Mouse (Mus musculus): ENCODE data around the gene Prss32. TPM values are rescaled to one million over a fixed set of nuclear protein-coding genes. Genes with fewer than 3 reads are reported as not detected.

The Prss32 gene
- polyA plus RNA-seq, 1 experiment from 2014 or later: not detected

DNA sequence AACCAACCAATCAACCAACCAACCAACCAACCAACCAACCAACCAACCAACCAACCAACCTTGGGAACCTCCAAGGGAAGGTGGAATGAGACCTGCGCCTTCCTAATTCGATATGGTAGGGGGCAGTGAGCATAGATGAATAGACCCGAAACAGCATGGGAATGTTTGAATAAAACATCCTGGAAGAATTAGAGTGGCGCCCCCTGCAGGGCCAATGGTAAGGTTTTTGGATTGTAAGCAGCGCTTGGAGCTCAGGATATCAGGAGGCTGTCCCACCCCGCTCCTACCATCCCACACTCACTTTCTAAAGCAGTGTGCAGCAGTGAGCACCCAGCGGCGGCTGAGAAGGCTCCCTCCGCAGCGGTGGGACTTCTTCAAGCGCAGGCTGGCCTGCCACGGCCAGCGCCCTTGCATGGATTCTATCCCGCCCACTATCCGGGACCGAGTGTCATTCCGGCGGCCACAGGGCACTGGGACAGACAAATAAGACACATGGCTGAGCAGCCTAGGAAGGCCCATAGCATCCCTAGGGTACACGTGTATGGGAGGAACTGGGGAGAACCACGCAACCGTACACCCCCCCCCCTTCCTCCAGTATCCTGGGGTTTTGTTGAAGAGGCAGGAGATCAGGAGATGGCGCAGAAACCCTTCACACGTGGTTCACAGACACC, 379 bp upstream of the Prss32 start:
- H3K27me3 ChIP-seq: peaks cover 5% of the 10 kb centered on the region; the same call in 1 of the 2 replicates
- H3K4me1 ChIP-seq (replicated peaks): peaks cover 5% of the 10 kb centered on the region; the same call in 1 of the 2 replicates
- no peak overlapping the region for H3K9ac ChIP-seq
- peak overlapping the region; percentile 50 for H3K4me2 ChIP-seq
- H3K9me3 ChIP-seq (replicated peaks): no peaks in the 10 kb centered on the region
- no peak overlapping the region for H3K27ac ChIP-seq (replicated peaks)
- 51% methylated on average over 23 of the region's 23 CpGs for WGBS (ENCODE audit: insufficient replicate concordance)
- H3K36me3 ChIP-seq (replicated peaks): no peaks in the 10 kb centered on the region
- 0 out of 2 replicates have a peak, but pooled peaks have one; percentile 22 for ATAC-seq (ENCODE audit: insufficient read depth)
- no peak overlapping the region for H3K4me3 ChIP-seq (replicated peaks)

DNA sequence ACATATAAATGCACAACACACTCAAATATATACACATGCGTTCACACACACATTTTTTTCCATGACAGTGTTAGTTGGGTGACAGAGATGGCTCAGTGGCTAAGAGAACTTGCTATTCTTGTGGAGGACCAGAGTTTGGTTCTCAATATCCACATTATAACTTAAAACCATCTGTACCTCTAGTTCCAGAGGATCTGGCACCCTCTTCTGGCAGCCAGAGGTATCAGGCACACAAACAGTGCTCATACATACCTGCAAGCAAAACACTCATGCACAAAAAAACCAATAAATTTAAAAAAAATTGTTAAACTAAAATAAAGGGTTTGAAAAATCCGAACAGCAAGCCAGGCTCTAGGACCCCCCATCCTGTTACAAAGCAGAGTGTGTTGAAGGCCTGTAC, 6.4 kb downstream of the Prss32 start:
- no peak overlapping the region for H3K4me2 ChIP-seq
- no peak overlapping the region for H3K9ac ChIP-seq
- ATAC-seq (ENCODE audit: insufficient read depth): no peak
- H3K27ac ChIP-seq (replicated peaks): no peak overlapping the region
- no peaks in the 10 kb centered on the region for H3K9me3 ChIP-seq (replicated peaks)
- no peak overlapping the region for H3K4me3 ChIP-seq (replicated peaks)
- H3K36me3 ChIP-seq (replicated peaks): no peaks in the 10 kb centered on the region
- H3K27me3 ChIP-seq: no peaks in the 10 kb centered on the region
- no peaks in the 10 kb centered on the region for H3K4me1 ChIP-seq (replicated peaks)
- WGBS (ENCODE audit: insufficient replicate concordance): 43% methylated on average over 2 of the region's 2 CpGs

DNA sequence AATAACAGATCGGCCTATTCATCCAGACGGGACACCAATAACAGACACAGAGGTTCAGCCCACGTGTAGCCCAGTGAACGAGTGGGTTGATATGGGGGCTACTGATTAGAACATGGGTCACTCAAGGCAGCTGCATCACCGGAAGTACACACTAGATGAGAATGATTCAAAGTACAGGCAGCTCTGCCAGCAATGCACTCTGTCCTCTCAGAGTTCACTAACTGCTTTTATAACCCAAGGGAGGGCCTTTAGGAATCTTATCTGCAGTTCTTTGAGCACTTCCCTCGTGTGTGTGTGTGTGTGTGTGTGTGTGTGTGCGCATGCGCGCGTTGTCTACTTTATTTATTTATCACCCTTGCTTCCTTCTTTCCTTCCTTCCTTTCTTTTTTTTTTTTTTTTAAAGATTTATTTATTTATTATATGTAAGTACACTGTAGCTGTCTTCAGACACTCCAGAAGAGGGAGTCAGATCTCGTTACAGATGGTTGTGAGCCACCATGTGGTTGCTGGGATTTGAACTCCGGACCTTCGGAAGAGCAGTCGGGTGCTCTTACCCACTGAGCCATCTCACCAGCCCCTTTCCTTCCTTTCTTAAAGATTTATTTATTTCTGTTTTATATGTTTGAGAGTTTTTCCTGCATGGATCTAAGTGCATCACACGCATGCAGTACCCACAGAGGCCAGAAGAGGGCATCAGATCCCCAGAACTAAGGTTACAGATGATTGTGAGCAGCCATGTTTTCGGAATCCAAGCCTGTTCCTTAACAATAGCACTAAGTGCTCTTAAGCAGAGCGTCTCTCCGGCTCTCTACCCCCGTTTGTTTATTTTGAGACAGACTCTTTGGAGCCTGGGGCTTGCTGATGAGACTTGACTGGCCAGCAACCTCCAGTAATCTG, 7.4 kb downstream of the Prss32 start:
- ATAC-seq (ENCODE audit: insufficient read depth): no peak
- H3K36me3 ChIP-seq (replicated peaks): no peaks in the 10 kb centered on the region
- WGBS (ENCODE audit: insufficient replicate concordance): 48% methylated on average over 19 of the region's 19 CpGs
- no peak overlapping the region for H3K4me3 ChIP-seq (replicated peaks)
- no peak overlapping the region for H3K9ac ChIP-seq
- no peaks in the 10 kb centered on the region for H3K4me1 ChIP-seq (replicated peaks)
- H3K27ac ChIP-seq (replicated peaks): no peak overlapping the region
- H3K9me3 ChIP-seq (replicated peaks): no peaks in the 10 kb centered on the region
- no peaks in the 10 kb centered on the region for H3K27me3 ChIP-seq
- H3K4me2 ChIP-seq: no peak overlapping the region

DNA sequence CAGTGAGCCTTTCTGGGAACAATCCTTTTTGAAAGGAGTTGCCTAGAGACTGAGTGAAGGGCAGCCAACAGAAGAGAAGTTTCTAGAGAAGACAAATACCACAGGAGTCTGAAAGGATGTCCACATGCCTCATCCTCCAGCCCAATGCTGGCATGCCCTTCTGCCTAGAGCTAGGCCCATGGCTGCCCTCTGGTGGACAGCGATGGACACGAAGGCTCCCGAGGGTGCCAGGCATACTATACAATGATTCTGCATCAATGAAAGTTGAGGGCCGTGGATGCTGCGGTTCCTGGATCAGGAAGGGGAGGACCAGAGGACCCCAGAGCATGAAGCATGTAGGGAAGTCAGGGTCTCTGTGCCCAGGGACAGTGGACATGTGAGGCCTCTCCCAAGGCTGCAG, 9.6 kb downstream of the Prss32 start:
- no peak overlapping the region for H3K4me2 ChIP-seq
- H3K27me3 ChIP-seq: no peaks in the 10 kb centered on the region
- no peak overlapping the region for H3K9ac ChIP-seq
- H3K36me3 ChIP-seq (replicated peaks): no peaks in the 10 kb centered on the region
- no peak overlapping the region for H3K27ac ChIP-seq (replicated peaks)
- WGBS (ENCODE audit: insufficient replicate concordance): 27% methylated on average over 5 of the region's 5 CpGs
- H3K4me1 ChIP-seq (replicated peaks): no peaks in the 10 kb centered on the region
- H3K9me3 ChIP-seq (replicated peaks): no peaks in the 10 kb centered on the region
- no peak for ATAC-seq (ENCODE audit: insufficient read depth)
- H3K4me3 ChIP-seq (replicated peaks): no peak overlapping the region

DNA sequence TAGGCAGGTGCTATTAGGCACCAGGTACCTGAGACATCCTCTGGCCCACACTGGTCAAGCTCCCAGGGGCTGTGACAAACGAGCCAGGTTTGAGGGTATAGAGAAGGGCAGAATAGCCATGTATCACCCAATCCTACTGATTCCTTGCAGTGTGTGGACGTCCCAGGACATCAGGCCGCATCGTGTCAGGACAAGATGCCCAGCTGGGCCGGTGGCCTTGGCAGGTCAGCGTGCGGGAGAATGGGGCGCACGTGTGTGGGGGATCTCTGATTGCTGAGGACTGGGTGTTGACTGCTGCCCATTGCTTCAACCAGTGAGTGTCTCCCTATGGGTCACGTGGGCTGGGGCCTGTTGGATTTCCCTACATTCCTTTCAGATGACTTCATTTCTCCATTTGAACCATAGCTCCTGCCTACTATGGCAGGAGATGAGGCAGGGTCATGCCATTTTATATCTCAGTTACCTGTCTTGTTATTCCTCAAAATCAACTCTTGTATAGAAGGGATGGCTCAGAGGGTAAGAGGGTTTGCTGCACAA, 10.6 kb downstream of the Prss32 start:
- Histone ChIP-seq H3K9ac (no peak overlapping the region), H3K27me3 (no peaks in the 10 kb centered on the region), H3K4me2 (no peak overlapping the region), H3K9me3 (replicated peaks) (no peaks in the 10 kb centered on the region), H3K36me3 (replicated peaks) (no peaks in the 10 kb centered on the region), H3K4me3 (replicated peaks) (no peak overlapping the region), H3K4me1 (replicated peaks) (no peaks in the 10 kb centered on the region), H3K27ac (replicated peaks) (no peak overlapping the region)
- ATAC-seq (ENCODE audit: insufficient read depth): no peak
- 75% methylated on average over 10 of the region's 10 CpGs for WGBS (ENCODE audit: insufficient replicate concordance)

DNA sequence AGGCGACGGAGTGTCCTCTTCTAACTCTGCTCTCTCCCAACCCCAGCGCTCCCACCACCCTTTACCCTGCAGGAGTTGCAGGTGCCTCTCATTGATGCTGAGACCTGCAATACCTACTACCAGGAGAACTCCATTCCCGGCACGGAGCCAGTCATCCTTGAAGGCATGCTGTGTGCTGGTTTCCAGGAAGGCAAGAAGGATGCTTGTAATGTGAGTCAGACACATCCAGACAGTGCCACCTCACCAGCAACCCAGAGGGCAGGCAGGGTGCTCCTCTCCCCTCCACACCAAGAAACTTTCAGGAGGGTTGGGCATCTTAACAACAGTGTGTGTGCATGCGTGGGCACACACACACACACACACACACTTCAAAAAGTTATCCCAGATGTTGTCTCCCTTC, 13.5 kb downstream of the Prss32 start:
- H3K9me3 ChIP-seq (replicated peaks): no peaks in the 10 kb centered on the region
- no peaks in the 10 kb centered on the region; the same call in 1 of the 2 replicates for H3K27me3 ChIP-seq
- no peak overlapping the region for H3K4me2 ChIP-seq
- H3K27ac ChIP-seq (replicated peaks): no peak overlapping the region
- H3K4me1 ChIP-seq (replicated peaks): no peaks in the 10 kb centered on the region
- no peak overlapping the region for H3K9ac ChIP-seq
- WGBS (ENCODE audit: insufficient replicate concordance): 66% methylated on average over 6 of the region's 6 CpGs
- ATAC-seq (ENCODE audit: insufficient read depth): no peak
- H3K36me3 ChIP-seq (replicated peaks): no peaks in the 10 kb centered on the region
- no peak overlapping the region for H3K4me3 ChIP-seq (replicated peaks)

DNA sequence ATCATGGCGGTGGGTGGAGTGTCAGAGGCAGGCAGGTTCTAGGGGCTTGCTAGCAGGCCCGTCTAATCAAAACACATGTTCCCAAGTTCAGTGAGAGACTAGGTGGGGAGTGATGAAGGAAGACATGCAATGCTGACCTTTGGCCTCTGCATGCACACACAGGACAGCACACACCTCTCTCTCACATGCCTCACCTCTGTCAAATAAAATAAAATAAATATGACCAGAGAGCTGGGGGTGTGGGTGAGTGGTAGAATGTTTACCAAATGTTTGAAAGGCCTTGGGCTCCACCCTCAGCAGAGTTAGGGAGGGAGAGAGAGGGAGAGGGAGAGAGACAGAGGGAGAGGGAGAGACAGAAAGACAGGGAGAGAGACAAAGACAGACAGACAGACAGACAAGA, 14.3 kb downstream of the Prss32 start:
- H3K4me3 ChIP-seq (replicated peaks): no peak overlapping the region
- no peaks in the 10 kb centered on the region for H3K36me3 ChIP-seq (replicated peaks)
- H3K4me1 ChIP-seq (replicated peaks): no peaks in the 10 kb centered on the region
- no peak for ATAC-seq (ENCODE audit: insufficient read depth)
- H3K9me3 ChIP-seq (replicated peaks): no peaks in the 10 kb centered on the region
- no peak overlapping the region for H3K4me2 ChIP-seq
- no peak overlapping the region for H3K27ac ChIP-seq (replicated peaks)
- H3K27me3 ChIP-seq: no peaks in the 10 kb centered on the region; the same call in 1 of the 2 replicates
- 68% methylated on average over 2 of the region's 2 CpGs for WGBS (ENCODE audit: insufficient replicate concordance)
- no peak overlapping the region for H3K9ac ChIP-seq

DNA sequence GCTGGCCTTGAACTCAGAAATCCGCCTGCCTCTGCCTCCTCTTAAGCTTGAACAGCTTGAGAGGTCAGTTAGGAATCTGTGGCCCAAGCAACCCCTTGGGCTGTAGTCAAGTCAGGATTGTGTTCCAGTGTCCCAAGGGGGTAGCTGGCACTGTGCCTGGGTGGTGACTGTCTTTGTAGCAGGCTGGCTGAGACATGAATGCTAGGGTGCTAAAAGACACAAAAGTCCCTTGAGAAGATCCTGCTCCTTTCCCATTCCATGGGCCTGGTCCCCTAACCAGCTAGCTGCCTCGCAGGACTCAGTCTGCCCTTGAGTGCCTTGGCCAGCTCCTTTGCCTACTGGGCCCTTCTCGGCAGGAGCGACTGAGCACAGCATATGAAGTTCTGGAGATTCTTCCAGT, 19.3 kb downstream of the Prss32 start:
- Histone ChIP-seq H3K9ac (no peak overlapping the region), H3K4me1 (replicated peaks) (no peaks in the 10 kb centered on the region), H3K36me3 (replicated peaks) (no peaks in the 10 kb centered on the region), H3K27me3 (no peaks in the 10 kb centered on the region; the same call in 1 of the 2 replicates), H3K4me3 (replicated peaks) (no peak overlapping the region), H3K4me2 (no peak overlapping the region), H3K27ac (replicated peaks) (no peak overlapping the region), H3K9me3 (replicated peaks) (no peaks in the 10 kb centered on the region)
- no peak for ATAC-seq (ENCODE audit: insufficient read depth)
- 59% methylated on average over 4 of the region's 4 CpGs for WGBS (ENCODE audit: insufficient replicate concordance)

DNA sequence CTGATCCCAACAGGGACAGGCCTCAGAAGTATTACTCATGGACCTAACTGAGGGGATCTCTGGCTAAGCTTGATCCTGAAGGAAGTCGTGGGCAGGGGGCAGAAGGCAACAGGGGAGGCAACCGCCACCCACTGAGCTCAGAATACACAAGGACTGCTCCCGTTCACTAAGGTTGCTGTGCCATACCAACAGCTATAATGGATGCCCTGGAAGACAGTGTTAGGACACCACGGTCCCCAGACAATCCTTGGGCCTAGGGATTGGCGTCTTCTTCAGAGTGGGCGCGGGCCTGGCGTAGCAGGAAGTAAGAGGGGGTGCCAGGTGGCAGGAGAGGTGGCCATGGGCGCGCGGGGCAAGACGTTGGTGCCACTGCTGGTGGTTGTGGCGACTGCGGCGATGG, 24.1 kb downstream of the Prss32 start, which contains the start of gene Prss21:
Prss21 (plus strand) TSS at position 301 of the 400 bp plus-strand sequence.
- Histone ChIP-seq H3K4me2 (no peak within 1 kb of the TSS), H3K27ac (replicated peaks) (no peak within 1 kb of the TSS), H3K9me3 (replicated peaks) (no peaks in the 10 kb centered on the region), H3K9ac (no peak within 1 kb of the TSS), H3K27me3 (no peaks in the 10 kb centered on the region), H3K36me3 (replicated peaks) (no peaks in the 10 kb centered on the region), H3K4me1 (replicated peaks) (no peaks in the 10 kb centered on the region), H3K4me3 (replicated peaks) (no peak within 1 kb of the TSS)
- no peak for ATAC-seq (ENCODE audit: insufficient read depth)
- 73% methylated on average over 15 of the region's 15 CpGs for WGBS (ENCODE audit: insufficient replicate concordance)

DNA sequence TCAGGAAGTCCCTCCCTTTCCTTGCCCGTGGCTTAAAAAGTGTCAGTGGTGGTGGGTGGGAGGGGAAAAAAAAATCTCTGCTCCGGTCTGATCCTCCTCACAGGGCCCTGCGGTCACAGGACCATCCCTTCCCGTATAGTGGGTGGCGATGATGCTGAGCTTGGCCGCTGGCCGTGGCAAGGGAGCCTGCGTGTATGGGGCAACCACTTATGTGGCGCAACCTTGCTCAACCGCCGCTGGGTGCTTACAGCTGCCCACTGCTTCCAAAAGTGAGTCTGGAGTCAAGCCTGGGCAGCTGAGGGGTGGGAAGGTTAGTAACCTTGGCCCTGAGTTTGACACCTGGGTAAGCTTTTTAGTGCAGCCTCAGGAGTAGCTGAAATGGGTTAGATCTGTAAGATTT, 24.9 kb downstream of the Prss32 start:
- no peak overlapping the region for H3K9ac ChIP-seq
- 74% methylated on average over 11 of the region's 11 CpGs for WGBS (ENCODE audit: insufficient replicate concordance)
- no peaks in the 10 kb centered on the region for H3K27me3 ChIP-seq
- H3K36me3 ChIP-seq (replicated peaks): no peaks in the 10 kb centered on the region
- no peak overlapping the region for H3K4me3 ChIP-seq (replicated peaks)
- no peak for ATAC-seq (ENCODE audit: insufficient read depth)
- H3K27ac ChIP-seq (replicated peaks): no peak overlapping the region
- H3K4me1 ChIP-seq (replicated peaks): no peaks in the 10 kb centered on the region
- H3K9me3 ChIP-seq (replicated peaks): no peaks in the 10 kb centered on the region
- no peak overlapping the region for H3K4me2 ChIP-seq

Data from liver, embryonic 15.5 days (tissue).